Comparison of ENCODE assay signal across 10 mouse cellular contexts in genomic region chr4:150472751-150473436, GRCm38 (mm10).
DNase-seq lines count a peak whose midpoint lies in the region; ATAC-seq lines count a peak whose summit lies in the region.
"Had no signal": no experiment of that assay in that cellular context is flagged by ENCODE, and none has a peak within 500 bp of the region (broad histone marks: within the 10 kb centered on the region; RNA-seq: fewer than 3 reads in every experiment).

No protein-coding gene starts in this region.

- H3K27ac ChIP-seq in forebrain, embryonic 10.5 days: peak overlapping the region; percentile 68; the same call in 1 of the 2 replicates
- H3K27ac ChIP-seq in forebrain, embryonic 16.5 days (ENCODE audit: low read length): no peak overlapping the region
- peak overlapping the region; percentile 28; the same call in 1 of the 2 replicates for H3K27ac ChIP-seq in liver, embryonic 11.5 days (ENCODE audit: low read depth, low read length)
- H3K27ac ChIP-seq in liver, embryonic 12.5 days: no peak overlapping the region
- peak overlapping the region; percentile 49 for H3K27ac ChIP-seq in forebrain, embryonic 13.5 days
- peak overlapping the region; percentile 62 for H3K27ac ChIP-seq in midbrain, embryonic 15.5 days

- no peaks in the 10 kb centered on the region for H3K9me3 ChIP-seq in forebrain, embryonic 10.5 days
- H3K9me3 ChIP-seq in forebrain, embryonic 16.5 days (ENCODE audit: control insufficient read depth, low read length): no peaks in the 10 kb centered on the region
- no peaks in the 10 kb centered on the region for H3K9me3 ChIP-seq in liver, embryonic 11.5 days (ENCODE audit: control insufficient read depth, low read length)
- no peaks in the 10 kb centered on the region for H3K9me3 ChIP-seq in liver, embryonic 12.5 days (replicated peaks)
- no peaks in the 10 kb centered on the region for H3K9me3 ChIP-seq in forebrain, embryonic 13.5 days (replicated peaks)
- no peaks in the 10 kb centered on the region for H3K9me3 ChIP-seq in midbrain, embryonic 15.5 days

- no peak for ATAC-seq in forebrain, embryonic 16.5 days
- no peak for ATAC-seq in liver, embryonic 11.5 days (replicated peaks; ENCODE audit: low FRiP score)
- ATAC-seq in liver, embryonic 12.5 days: no peak
- ATAC-seq in forebrain, embryonic 13.5 days: no peak
- peak; percentile 60 for ATAC-seq in midbrain, embryonic 15.5 days (replicated peaks)

- H3K4me1 ChIP-seq in forebrain, embryonic 10.5 days: peaks cover 55% of the 10 kb centered on the region
- H3K4me1 ChIP-seq in forebrain, embryonic 16.5 days (replicated peaks; ENCODE audit: control insufficient read depth, insufficient read depth, low read length): peaks cover 12% of the 10 kb centered on the region
- H3K4me1 ChIP-seq in liver, embryonic 11.5 days (replicated peaks; ENCODE audit: control insufficient read depth, insufficient read depth, low read length): peaks cover 32% of the 10 kb centered on the region
- H3K4me1 ChIP-seq in liver, embryonic 12.5 days: peaks cover 64% of the 10 kb centered on the region
- H3K4me1 ChIP-seq in forebrain, embryonic 13.5 days: peaks cover 23% of the 10 kb centered on the region
- peaks cover 23% of the 10 kb centered on the region for H3K4me1 ChIP-seq in midbrain, embryonic 15.5 days

- 31% methylated on average over 10 of the region's 10 CpGs for WGBS in forebrain, embryonic 10.5 days
- 12% methylated on average over 10 of the region's 10 CpGs for WGBS in forebrain, embryonic 16.5 days
- 41% methylated on average over 10 of the region's 10 CpGs for WGBS in liver, embryonic 11.5 days
- WGBS in liver, embryonic 12.5 days (ENCODE audit: insufficient replicate concordance): 33% methylated on average over 10 of the region's 10 CpGs
- 8% methylated on average over 10 of the region's 10 CpGs for WGBS in forebrain, embryonic 13.5 days
- WGBS in midbrain, embryonic 15.5 days: 8% methylated on average over 10 of the region's 10 CpGs

- H3K4me2 ChIP-seq in forebrain, embryonic 16.5 days (ENCODE audit: low read length): no peak overlapping the region
- 0 out of 2 replicates have a peak overlapping the region, but pooled peaks have one; percentile 5 for H3K4me2 ChIP-seq in liver, embryonic 11.5 days
- no peak overlapping the region for H3K4me2 ChIP-seq in liver, embryonic 12.5 days
- H3K4me2 ChIP-seq in forebrain, embryonic 13.5 days: no peak overlapping the region
- H3K4me2 ChIP-seq in midbrain, embryonic 15.5 days: no peak overlapping the region
- H3K4me2 ChIP-seq: lung, embryonic 14.5 days had no signal

- H3K9ac ChIP-seq in forebrain, embryonic 16.5 days (replicated peaks; ENCODE audit: low read depth, low read length): no peak overlapping the region
- no peak overlapping the region for H3K9ac ChIP-seq in liver, embryonic 11.5 days (ENCODE audit: low read depth, low read length)
- no peak overlapping the region for H3K9ac ChIP-seq in liver, embryonic 12.5 days
- H3K9ac ChIP-seq in forebrain, embryonic 13.5 days: no peak overlapping the region
- H3K9ac ChIP-seq in midbrain, embryonic 15.5 days: no peak overlapping the region
- H3K9ac ChIP-seq: lung, embryonic 14.5 days had no signal

- H3K27me3 ChIP-seq in forebrain, embryonic 10.5 days (ENCODE audit: poor library complexity, severe bottlenecking): no peaks in the 10 kb centered on the region
- no peaks in the 10 kb centered on the region for H3K27me3 ChIP-seq in forebrain, embryonic 16.5 days (replicated peaks; ENCODE audit: control insufficient read depth, insufficient read depth, low read length)
- H3K27me3 ChIP-seq in liver, embryonic 11.5 days (replicated peaks; ENCODE audit: control insufficient read depth, insufficient read depth, low read length): no peaks in the 10 kb centered on the region
- H3K27me3 ChIP-seq in liver, embryonic 12.5 days (replicated peaks): no peaks in the 10 kb centered on the region
- H3K27me3 ChIP-seq in forebrain, embryonic 13.5 days: no peaks in the 10 kb centered on the region
- H3K27me3 ChIP-seq in midbrain, embryonic 15.5 days (replicated peaks): no peaks in the 10 kb centered on the region

- H3K36me3 ChIP-seq in forebrain, embryonic 10.5 days (replicated peaks): peaks cover 59% of the 10 kb centered on the region
- H3K36me3 ChIP-seq in forebrain, embryonic 16.5 days (ENCODE audit: control insufficient read depth, insufficient read depth): peaks cover 3% of the 10 kb centered on the region; the same call in 1 of the 2 replicates
- peaks cover 4% of the 10 kb centered on the region for H3K36me3 ChIP-seq in liver, embryonic 11.5 days (ENCODE audit: control insufficient read depth, insufficient read depth, low read length)
- H3K36me3 ChIP-seq in liver, embryonic 12.5 days: peaks cover 39% of the 10 kb centered on the region
- peaks cover 34% of the 10 kb centered on the region for H3K36me3 ChIP-seq in forebrain, embryonic 13.5 days (ENCODE audit: poor library complexity, severe bottlenecking)
- peaks cover 2% of the 10 kb centered on the region; the same call in 1 of the 2 replicates for H3K36me3 ChIP-seq in midbrain, embryonic 15.5 days (replicated peaks)

- H3K4me3 ChIP-seq in forebrain, embryonic 10.5 days: no peak overlapping the region; the same call in 1 of the 2 replicates
- no peak overlapping the region for H3K4me3 ChIP-seq in forebrain, embryonic 16.5 days (replicated peaks; ENCODE audit: low read length)
- H3K4me3 ChIP-seq in liver, embryonic 11.5 days (ENCODE audit: low read depth, low read length): no peak overlapping the region
- no peak overlapping the region for H3K4me3 ChIP-seq in liver, embryonic 12.5 days
- no peak overlapping the region for H3K4me3 ChIP-seq in forebrain, embryonic 13.5 days
- no peak overlapping the region for H3K4me3 ChIP-seq in midbrain, embryonic 15.5 days

- no peak for DNase-seq in forebrain, embryonic 10.5 days (ENCODE audit: extremely low spot score, low spot score)
- no peak for DNase-seq in liver, embryonic 11.5 days (ENCODE audit: low spot score)
- DNase-seq in cerebellum, adult 9-10 months: no peak
- DNase-seq in natural killer cell, adult 2 months (ENCODE audit: low spot score in 2 of 2): no peak
- DNase-seq: heart, postnatal 36 days; lung, embryonic 14.5 days had no signal

Comparison
In these comparisons a context has a peak if more than half of its experiments do, and no peak if none do; other contexts are left out.
1. H3K27ac ChIP-seq: peak in forebrain, embryonic 10.5 days (single experiment), liver, embryonic 11.5 days (single experiment), forebrain, embryonic 13.5 days (single experiment) and midbrain, embryonic 15.5 days (single experiment); none in forebrain, embryonic 16.5 days (single experiment) and liver, embryonic 12.5 days (single experiment).